Comparison of ENCODE assay signal across 8 mouse cellular contexts in the genomic region with DNA sequence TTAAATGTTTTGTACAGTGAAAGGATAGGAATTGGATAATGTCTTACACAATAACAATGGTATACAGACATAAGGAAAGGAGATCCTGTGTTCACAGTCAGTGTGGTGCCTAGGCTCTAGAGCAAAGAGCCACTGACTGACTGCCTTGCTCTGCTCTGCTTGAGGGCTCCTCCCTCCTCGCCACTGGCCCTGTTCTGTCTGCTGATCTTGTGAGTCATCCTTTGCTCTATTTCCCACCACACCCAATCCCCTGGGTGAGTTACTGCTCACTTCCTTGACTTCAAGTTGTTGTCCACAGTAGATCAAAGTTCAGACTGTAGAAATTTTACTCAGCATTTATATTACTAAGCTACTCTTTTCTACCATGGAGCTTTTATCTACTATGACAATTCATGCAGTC.
A peak's percentile ranks its signal among the peaks of the same experiment; 100 is the strongest.
DNase-seq lines count a peak whose midpoint lies in the region; ATAC-seq lines count a peak whose summit lies in the region.

No protein-coding gene starts in this region.

- H3K27me3 ChIP-seq in intestine, embryonic 16.5 days (replicated peaks; ENCODE audit: control insufficient read depth, insufficient read depth, low read length): peaks cover 3% of the 10 kb centered on the region
- peaks cover 52% of the 10 kb centered on the region for H3K27me3 ChIP-seq in hindbrain, embryonic 10.5 days (ENCODE audit: insufficient read depth, poor library complexity, severe bottlenecking)

- H3K36me3 ChIP-seq in intestine, embryonic 16.5 days (ENCODE audit: control insufficient read depth, insufficient read depth, low read length): no peaks in the 10 kb centered on the region
- H3K36me3 ChIP-seq in hindbrain, embryonic 10.5 days: no peaks in the 10 kb centered on the region

- no peak overlapping the region for H3K4me2 ChIP-seq in intestine, embryonic 16.5 days (ENCODE audit: low read depth, low read length)

- peak; percentile 99 for ATAC-seq in intestine, embryonic 16.5 days
- peak; percentile 92 for ATAC-seq in megakaryocyte progenitor cell, adult 5-6 weeks (replicated peaks; ENCODE audit: poor library complexity)

- no peak overlapping the region for H3K4me3 ChIP-seq in intestine, embryonic 16.5 days (ENCODE audit: low read length)
- H3K4me3 ChIP-seq in hindbrain, embryonic 10.5 days: no peak overlapping the region

- DNase-seq in adrenal gland, adult (ENCODE audit: inconsistent age in 2 of 2, low spot score in 1 of 2): peak; percentile 32 to 67
- DNase-seq in adrenal gland, postnatal 4 days (ENCODE audit: low spot score in 2 of 2): no peak
- peak; percentile 42 to 46 for DNase-seq in adrenal gland, postnatal 36 days
- no peak for DNase-seq in cerebellum, postnatal 10 days
- DNase-seq in layer of hippocampus, adult 9-11 months: no peak
- no peak for DNase-seq in hindbrain, embryonic 10.5 days (ENCODE audit: low spot score)

- H3K9me3 ChIP-seq in intestine, embryonic 16.5 days (ENCODE audit: control insufficient read depth, low read length): no peaks in the 10 kb centered on the region
- H3K9me3 ChIP-seq in hindbrain, embryonic 10.5 days: no peaks in the 10 kb centered on the region

- 0 out of 2 replicates have a peak, but pooled peaks cover 3% of the 10 kb centered on the region for H3K4me1 ChIP-seq in intestine, embryonic 16.5 days (ENCODE audit: control insufficient read depth, insufficient read depth, low read length)
- H3K4me1 ChIP-seq in hindbrain, embryonic 10.5 days (replicated peaks): peaks cover 11% of the 10 kb centered on the region; the same call in 1 of the 2 replicates

- H3K27ac ChIP-seq in intestine, embryonic 16.5 days (ENCODE audit: low read length): peak overlapping the region; percentile 33; the same call in 1 of the 2 replicates
- no peak overlapping the region for H3K27ac ChIP-seq in hindbrain, embryonic 10.5 days

- 56% methylated on average over 1 of the region's 1 CpGs for WGBS in intestine, embryonic 16.5 days
- WGBS in hindbrain, embryonic 10.5 days: 61% methylated on average over 1 of the region's 1 CpGs

- H3K9ac ChIP-seq in intestine, embryonic 16.5 days (ENCODE audit: low read depth, low read length): no peak overlapping the region

Comparison
In these comparisons a context has a peak if more than half of its experiments do, and no peak if none do; other contexts are left out.
1. DNase-seq: peak in adrenal gland, adult (2 of 2) and adrenal gland, postnatal 36 days (2 of 2); none in adrenal gland, postnatal 4 days (0 of 2), cerebellum, postnatal 10 days (0 of 2), layer of hippocampus, adult 9-11 months (single experiment) and hindbrain, embryonic 10.5 days (single experiment).